Mouse (Mus musculus) left cerebral cortex, adult 8-10 months (tissue): Measurements from ENCODE around the gene Cdk6. TPM values are rescaled to one million over a fixed set of nuclear protein-coding genes. Genes with fewer than 3 reads are reported as not detected.

Experiments used
- DNase-seq, 2 experiments: peaks; one replicate each; pipeline ENCODE4 v3.0.0; 2022; ENCODE audit warnings: low spot score in 2 of 2
- total RNA-seq, 4 experiments: library from RNA; stranded (reverse); gene quantifications; 2 replicates each; pipeline ENCODE4 v1.2.4; 2022

Cdk6 gene
- total RNA-seq, 4 experiments from 2014 or later: 2.4 to 6.4 (median 3.8) TPM

DNA sequence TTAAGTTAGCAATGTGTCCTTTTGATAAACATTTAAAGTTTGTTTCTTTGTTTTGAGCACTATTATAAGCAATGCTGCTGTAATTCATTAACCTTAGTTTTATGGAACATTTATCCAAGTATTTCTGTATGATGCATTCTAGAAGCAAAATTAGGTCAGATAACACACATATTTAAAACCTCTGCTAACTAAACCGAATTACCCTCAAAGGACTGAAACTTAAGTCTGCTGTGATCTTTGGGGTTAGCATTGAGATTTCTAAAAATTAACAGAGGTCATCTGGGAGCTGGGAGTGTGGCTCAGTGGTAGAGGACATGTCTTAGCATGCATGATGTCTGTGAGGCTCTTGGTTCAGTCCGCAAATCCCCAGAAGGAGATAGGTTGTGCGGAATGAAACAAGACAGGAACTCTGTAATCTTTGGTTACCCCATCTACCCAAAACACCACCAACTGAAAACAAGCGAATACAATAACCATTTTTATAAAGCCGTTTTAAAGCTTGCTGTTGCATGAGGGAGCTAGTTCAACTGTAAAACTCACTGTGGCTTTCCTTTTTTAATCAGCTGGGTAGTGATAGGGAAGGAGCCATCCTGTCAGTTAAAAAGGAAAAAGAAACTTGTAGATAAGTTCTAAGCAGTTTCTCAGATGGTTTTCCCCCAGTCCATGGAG is 141.9 kb downstream of the Cdk6 start:
- no peak for DNase-seq

DNA sequence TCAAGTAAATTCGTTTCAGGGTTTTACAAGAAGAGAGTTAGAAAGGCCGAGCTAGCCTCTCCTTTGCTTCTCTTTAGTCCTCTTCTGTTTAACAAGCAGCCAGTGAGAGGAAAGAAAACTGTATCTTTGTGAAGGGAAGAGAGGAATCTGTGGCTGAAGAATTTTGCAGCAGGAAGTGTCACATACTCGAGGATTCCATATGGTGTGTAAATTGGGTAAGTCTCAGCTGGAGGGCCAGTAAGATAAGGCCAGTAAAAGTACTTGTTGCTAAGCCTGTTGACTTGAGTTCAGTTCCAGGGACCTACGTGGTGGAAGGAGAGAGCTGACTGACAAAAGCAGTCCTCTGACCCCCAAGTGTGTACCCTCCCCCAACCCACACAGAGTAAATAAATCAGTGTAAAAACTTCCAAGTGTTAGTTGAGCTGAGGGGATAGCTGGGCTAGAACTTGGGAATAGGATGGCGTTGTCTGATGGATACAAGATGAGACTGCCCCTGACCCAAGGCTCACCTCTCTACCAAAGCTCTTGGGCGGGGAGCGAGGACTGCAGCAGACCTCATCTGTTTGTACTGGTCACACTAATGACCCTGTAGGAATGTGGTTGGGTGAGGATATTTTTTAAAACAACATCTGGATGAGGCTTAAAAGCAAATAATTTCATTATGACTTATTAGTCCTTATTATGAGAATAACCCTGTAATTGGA is 145.4 kb downstream of the Cdk6 start:
- no peak for DNase-seq

DNA sequence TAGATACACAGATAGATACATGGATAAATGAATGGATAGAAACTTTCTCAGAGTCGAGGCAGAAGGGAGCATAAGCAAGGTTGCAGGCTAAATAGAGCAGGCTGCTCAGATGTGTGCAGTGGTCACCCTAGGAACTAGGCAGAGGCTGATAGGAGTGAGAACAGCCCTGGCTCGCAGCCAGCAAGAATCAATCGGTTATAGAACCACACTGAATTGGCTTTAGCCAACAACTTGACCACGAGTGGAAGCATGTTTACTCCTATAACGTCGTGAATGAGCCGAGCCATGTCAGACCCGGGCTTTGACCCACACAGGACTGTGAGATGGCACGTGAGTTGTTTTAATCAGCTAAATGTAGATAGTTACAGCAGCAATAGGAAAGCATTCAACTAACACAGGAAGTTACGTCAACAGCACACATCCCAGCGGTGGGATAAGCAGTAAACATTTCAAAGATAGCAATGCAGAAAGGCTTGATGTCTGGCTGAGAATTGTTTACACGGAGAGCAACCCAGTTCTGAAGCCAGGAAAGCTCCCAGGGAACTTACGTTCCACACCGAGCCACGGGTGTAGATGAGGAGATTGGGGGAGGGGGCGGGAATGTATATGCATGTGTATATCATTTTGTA is 147.0 kb downstream of the Cdk6 start:
- DNase-seq: no peak

DNA sequence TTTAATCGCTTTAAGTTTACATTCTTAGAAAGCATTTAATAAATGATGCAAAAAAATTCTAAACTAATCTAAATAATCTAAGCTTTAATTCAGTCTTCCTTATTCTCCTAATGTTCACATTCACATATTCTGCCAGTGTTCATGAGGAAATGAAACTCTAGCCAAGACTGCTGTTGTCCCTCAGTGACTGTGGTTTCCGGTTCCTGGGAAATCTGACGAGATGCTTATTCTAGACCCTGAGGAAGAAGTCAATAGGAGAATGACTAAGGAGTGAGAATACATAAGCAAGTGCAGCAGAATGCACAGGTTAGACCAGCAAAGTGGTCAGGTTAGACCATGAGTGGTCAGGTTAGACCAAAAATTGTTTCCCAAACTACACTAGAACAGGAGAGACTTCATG is 149.1 kb downstream of the Cdk6 start:
- DNase-seq: no peak

DNA sequence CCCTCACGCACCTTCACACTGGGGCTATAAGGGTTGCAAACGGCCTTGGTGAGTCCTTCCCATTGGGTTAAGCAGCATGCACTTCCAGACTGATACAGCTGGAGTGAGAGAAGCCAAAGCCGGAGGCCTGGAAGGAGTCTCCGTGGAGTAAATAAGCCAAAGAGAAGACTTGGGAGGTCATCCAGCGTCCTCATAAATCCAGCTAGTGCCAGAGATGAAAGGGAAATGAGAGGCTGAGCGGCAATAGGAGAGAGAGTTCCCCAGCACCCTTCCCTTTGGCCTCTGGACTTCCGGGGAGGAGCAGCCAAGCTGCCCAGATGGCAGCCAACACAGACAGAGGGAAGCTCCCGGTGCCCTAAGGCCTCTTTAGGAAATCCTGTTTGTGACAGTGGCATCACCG is 149.8 kb downstream of the Cdk6 start:
- DNase-seq: no peak

DNA sequence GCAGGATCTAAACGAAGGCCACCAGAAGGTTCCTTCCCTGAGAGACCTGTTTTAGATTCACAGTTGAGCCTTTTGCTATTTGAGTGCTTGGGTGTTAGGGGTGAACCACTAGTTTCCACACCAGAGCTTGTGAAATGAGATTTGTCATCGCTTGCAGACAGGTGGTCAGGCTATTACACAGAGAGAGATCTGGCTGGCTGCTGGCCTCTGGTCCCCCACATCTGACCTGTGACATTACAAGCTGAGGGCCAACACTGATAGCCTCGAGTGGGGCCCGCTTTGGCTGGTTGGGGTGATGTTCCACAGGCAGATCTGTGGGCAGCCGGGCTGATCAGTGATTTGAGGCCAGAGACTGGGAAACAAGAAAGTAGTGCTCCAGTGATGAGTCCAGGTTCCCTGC is 150.6 kb downstream of the Cdk6 start:
- no peak for DNase-seq

DNA sequence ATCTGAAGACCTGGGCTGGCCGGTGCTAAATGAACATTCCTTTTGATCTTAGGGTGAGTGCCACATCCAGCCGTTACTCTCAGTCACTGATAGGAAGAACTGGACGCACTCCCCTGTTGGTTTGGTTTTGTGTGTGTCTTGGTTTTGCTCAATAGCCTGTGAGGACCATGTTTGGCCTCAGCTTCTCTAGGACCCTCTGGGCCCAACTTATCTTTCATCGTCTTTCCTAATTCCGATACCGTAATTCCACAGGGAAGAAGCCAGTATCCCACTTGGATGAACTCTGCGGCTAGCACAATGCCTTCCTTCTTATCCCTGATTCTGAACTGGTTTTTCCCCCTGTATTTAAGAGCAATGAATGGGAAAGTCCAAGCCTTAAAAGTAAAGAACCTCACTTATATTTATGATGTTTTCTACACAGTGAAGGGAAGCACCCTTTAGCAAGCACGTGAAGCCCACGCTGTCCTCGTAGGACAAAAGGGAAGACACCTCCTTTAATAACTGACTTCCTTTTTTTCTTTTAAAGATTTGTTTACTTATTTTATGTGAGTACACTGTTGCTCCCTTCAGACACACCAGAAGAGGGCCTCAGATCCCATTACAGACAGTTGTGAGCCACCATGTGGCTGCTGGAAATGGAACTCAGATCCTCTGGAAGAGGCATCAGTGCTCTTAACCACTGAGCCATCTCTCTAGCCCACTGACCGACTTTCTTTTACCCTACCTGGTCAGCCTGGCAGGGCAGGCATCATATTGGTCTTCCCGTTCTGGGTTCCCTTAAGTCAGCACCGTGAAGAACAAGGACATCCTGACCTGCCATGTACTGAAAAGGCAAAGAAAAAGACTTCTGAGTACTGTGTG is 151.7 kb downstream of the Cdk6 start:
- DNase-seq: no peak

DNA sequence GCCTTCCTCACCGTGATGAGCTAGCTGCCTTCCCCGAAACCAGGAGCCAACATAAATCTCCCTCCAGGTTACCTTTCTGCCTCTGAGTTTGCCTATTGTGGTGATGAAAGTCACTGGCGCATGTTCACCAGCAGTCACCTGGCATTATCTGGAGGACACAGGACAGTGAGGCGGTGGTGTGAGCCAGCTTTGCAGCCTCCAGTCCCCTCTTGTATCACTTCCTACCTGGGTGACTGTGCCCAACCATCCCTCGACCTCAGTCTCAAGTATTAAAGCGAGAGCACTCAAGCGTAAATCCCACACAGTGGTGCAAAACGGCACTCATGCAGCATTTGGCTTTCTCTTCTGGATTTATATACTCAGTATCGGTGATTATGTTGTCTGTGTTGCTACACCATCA is 152.7 kb downstream of the Cdk6 start:
- DNase-seq: no peak

DNA sequence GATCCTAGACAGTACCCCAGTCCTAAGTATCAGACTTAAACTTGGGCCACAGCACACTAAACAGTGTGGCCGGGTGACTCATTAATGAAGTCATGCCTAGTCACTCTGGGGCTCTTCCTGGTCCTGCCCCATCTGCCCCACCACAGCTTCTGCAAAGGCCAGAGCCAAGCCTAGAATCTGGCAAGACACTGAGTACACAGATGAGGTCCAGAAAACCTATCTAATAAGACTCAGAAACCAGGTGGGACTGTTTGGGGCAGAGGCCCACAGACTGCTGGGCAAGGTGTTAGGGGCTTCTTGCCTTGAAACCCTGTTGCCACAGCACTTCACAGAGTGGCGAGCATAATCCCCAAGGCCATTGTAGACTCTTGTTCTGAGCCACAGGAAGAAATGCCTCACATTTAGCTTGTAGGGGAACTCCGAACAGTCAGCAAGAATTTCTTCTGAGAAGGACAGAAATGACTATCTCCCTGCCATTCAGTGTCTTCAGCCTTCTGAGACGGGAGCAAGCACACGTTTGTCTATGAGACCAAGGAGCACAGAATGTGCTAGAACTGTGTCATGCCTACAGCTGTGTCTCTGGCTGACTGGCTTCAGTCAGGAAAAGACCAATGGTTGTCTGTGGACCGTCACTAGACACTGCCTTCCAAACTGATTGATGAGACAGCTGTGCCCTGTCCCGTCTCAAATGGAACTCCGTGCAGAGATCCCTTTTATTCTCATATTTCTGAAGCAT is 153.3 kb downstream of the Cdk6 start:
- DNase-seq: no peak

DNA sequence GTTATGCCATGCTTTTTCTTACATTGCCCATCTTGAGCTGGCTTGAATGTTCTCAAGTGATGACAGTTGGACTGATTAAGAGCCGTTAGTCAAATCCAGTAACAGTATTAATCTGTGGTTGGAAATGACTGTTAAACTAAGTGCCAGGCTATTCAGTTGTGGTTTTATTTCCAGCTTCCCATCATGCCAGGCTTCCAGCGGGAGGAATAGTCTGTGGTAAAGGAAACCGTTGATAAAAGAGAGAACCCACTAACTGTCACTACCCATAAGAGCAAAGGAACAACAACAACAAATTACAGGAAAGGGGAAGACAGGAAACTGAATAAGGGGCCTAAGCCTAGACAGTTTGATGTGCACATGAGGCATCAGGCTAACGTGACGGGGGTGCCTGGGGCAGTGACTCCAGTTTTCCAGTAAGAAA is 156.2 kb downstream of the Cdk6 start:
- DNase-seq: no peak

DNA sequence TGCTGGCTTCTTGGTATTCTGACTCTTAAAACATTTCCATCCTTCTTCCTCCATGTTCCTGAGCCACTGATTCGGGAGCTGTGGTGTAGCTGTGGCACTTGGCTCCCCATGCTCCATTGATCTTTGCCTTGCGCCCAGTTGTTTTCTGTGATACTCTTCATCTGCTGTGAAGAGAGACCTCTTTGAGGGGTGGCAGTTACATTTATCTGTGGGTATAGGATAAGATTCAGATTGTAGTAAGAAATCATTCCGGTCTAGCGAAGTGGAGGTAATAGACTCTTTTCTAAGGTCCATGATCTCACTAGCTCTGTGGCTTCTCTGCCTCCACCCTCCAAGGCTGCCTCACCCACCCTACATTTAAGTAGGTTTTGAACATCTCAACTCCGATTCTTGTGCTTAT is 159.0 kb downstream of the Cdk6 start:
- no peak for DNase-seq

DNA sequence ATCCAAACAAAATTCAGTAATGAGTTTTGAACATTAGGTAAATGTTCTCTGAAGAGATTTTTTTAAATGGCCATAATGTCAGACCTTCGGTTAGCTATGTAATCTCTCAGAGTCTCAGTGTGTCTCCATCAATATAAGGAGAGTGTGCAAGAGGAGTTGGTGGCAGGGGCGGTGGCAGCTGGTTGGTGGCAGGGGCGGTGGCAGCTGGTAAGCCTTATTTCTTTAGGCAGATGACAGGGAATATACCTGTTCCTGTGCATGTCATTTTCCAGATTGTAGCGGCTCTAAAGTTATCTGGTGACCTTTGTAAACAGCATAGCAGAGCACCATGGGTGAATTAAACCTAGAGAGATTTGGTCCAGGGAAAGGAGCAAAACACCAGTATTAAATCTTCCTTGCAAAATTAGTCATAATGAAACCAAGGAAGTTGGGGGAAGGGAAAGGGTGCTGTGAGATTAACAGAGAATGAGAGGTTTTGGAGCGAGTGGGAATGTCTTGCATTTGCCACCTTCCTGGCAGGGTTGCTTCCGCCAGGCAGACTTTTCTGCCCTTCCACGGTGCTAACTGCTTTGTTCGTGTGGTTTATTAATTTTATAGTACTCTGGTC is 159.8 kb downstream of the Cdk6 start:
- DNase-seq: no peak

DNA sequence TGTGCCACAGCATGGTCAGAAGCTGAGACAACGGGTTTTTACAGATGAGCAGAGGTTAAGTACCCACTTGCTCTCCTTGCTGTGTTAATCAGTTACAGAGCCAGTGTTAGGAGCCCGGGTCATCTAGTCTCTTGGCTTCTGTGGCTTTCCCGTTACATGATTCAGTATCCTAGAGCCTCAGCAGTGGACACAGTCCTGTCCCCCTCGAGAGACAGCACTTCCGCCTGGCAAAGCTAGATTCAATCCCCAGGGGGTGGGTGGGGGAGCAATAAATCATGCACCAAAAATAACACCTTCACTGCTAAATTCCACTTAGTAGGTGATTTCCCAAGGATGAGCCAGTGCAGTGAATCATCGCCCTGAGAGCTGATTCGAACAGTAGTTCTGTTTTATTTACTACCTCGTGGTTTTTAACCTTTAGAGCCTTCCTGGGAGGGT is 160.3 kb downstream of the Cdk6 start:
- DNase-seq: no peak

DNA sequence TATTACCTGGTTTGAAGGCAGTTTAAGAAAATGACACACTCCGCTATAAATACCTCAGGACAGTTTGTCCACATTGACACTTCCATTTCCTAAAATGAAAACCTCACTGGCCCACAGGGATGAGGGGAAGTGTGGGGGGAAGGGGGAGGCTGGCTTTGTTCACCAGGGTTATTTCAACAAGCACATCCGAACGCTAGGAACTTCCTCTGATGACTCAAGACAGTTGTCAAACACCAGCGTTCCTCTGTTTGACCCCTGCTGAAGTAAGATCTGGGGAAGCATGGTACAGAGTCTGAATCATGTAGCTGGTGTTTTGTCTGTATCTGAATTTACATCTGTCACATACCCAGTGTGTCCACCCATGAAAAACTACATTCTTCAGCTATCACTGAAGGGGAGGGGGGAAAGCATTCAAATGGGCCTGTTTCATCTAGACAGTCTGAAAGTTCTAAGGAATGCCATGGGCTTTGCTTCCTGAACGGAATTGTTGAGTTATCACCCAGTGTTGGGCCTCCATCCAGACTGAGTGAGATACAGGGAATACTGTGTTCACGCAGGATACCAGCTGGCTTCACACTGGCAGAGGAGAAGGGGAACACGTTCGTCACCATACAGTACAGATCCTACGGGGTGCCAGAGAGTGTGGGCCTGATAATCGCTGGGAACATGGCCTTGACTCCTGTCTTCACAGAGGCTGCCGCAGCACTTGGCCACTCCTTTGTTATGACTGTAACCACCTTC is 161.5 kb downstream of the Cdk6 start:
- DNase-seq: no peak

DNA sequence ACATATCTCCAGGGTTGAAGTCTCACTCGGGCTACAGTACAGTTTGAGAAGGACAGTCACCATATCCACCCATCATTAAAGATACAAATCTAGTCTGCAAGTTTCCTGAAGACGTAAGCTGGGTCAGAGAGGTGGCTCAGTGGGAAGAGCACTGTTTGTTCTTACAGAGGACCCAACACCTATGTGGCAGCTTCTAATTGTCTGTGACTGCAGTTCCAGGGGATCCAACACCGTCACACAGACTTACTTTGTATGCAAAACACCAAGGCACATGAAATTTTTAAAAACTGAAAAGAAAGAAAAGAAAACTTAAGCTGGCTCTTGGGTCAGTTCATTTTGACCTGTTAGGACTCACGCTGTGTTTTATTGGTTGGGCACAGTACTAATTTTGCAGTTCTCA is 162.1 kb downstream of the Cdk6 start:
- no peak for DNase-seq

DNA sequence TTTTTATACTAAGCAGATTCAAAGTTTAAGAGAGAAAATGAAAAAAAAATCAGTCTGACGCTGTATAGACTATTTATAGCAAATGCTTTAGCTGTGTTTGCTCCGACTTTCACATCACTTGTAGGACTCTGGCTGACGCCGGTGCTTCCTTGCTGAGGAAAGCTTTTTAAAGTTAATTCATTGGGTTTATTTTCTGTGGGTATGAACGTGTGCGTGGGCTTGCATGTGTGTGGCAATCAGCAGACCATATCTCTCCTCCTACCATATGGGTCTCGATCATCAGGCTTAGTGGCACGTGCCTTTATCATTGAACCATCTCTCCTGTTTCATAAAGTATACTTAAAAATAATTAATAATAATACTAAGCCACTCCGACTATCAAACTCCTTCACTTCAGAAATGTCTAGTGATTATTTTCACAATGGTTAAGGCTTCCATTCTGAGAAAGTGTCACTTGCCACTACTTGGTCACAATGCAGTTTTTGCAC is 162.6 kb downstream of the Cdk6 start:
- DNase-seq: no peak

DNA sequence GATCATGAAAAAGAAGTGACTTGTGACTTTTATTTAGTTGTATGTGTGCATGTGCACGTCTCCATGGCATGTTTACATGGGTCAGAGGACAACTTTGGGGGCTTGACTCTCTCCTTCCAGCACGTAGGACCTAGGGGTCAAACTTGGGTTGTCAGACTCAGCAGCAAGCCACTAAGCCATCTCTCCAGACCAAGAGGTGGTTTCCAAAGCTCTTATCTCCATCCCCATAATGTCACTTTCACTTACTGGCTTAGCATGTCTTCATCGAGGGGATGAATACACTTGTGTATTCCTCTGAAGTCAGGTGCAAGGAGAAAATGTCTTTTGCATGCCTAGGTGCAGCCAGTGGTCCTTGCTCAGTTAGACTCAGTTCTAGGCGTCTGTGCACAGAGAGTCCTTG is 163.2 kb downstream of the Cdk6 start:
- no peak for DNase-seq

DNA sequence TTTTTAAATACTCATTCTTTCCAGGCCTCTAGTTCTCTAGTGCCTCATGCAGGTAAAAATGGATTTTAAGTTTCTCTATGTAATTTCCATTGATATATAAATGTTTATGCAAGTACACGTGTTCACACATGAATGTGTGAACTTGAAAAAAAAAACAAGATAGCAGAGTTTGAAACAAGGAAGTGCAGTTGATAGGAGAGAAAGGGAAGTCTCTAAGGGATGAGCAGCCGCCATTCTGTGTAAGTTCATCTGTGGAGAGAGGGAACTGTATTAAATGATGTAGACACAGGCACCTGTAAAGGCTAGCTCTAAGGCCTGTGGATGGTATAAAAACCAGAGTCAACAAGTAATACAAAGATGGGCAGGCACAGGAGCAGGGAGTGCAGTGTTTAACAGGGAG is 164.3 kb downstream of the Cdk6 start:
- no peak for DNase-seq

DNA sequence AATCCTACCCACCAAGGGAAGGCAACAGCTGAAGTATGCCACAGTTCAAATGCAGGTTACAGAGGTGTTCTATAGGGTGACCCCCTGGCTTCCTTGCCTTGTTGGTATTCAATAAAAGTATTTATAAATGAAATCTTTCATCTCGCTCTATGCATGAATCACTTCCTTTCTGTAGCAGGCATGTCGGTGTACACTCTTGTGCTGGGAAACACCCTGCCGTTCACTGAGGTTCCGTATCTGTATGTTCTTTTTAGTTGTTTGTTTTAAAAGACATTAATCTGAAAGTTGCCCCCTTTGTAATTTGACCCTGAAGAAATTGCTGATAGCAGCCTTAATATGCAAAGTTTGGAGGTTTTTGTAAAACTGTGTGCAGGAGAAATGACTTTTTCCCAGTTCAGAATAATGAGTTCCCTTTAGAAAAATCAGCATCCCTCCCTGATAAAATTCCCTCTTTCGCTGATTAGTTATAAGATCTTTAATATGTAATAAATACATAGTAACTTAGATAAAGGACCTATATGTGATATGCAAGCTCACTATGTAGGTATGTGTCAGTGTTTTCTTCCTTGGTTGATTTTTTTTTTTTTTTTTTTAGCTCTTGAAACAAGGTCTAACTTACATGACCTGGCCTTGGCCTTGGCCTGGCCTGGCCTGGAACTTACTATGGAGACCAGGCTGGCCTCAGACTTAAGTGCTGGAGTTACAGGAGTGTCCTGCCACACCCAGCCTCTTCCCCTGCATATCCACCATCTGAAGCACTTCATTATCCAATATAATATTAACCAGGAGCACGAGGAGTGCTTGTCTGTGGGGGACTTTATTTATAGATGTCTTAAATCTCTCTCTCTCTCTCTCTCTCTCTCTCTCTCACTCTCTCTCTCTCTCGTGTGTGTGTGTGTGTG is 167.4 kb downstream of the Cdk6 start:
- no peak for DNase-seq
